Mouse (Mus musculus): Measurements from ENCODE around the gene Gm21972. TPM values are rescaled to one million over a fixed set of nuclear protein-coding genes. Genes with fewer than 3 reads are reported as not detected.
A peak's percentile ranks its signal among the peaks of the same experiment; 100 is the strongest.

The Gm21972 gene
- total and polyA plus RNA-seq, 2 experiments from 2014 or later: not detected

- Histone ChIP-seq H3K27me3 (ENCODE audit: control insufficient read depth, insufficient read depth, low read length) (no peaks in the 10 kb centered on the region), H3K4me1 (ENCODE audit: control insufficient read depth, insufficient read depth) (no peaks in the 10 kb centered on the region), H3K4me3 (ENCODE audit: low read depth, low read length) (no peak overlapping the region), H3K36me3 (replicated peaks; ENCODE audit: control insufficient read depth, insufficient read depth, low read length) (peaks cover 79% of the 10 kb centered on the region), H3K9ac (replicated peaks; ENCODE audit: low read depth, low read length) (no peak overlapping the region), H3K4me2 (ENCODE audit: low read depth, low read length) (no peak overlapping the region), H3K9me3 (replicated peaks; ENCODE audit: control insufficient read depth, low read length) (no peaks in the 10 kb centered on the region), H3K27ac (ENCODE audit: low read depth) (no peak overlapping the region)
- WGBS: 95% methylated on average over 2 of the region's 2 CpGs
- DNase-seq (ENCODE audit: low spot score) (no peak), ATAC-seq (ENCODE audit: insufficient read depth, low read depth) (no peak)
- no peak for TF ChIP-seq CTCF (IDR thresholded peaks at IDR 0.05; ENCODE audit: low read depth)
- no peak for TF ChIP-seq EP300 (IDR thresholded peaks at IDR 0.05; ENCODE audit: low read depth)
Measured at GRCm38 (mm10) chr1:86126036-86126435, 7.4 kb upstream of the Gm21972 start.

DNA sequence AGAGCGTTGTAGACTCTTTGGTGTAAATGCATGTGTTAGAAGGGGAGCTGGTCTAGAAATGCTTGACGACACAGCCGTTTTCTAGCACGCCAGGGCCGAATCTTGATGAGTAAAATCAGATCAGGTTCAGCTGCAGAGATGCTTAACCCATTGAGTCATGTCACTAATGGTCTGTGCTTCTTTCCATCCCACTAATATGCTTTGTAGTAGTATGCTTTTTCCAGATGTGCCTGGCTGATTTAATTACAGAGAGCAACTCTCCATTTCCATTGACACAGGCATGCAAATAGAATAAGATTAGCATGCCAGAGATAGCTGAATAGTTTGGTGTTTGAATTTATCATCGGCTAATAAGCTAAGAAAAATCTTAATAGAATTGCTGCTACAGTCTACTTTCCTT is 1.9 kb downstream of the Gm21972 start:
- TF ChIP-seq CTCF (IDR thresholded peaks at IDR 0.05; ENCODE audit: low read depth) (no peak), EP300 (IDR thresholded peaks at IDR 0.05; ENCODE audit: low read depth) (no peak)
- H3K9ac ChIP-seq (replicated peaks; ENCODE audit: low read depth, low read length): no peak overlapping the region
- ATAC-seq (ENCODE audit: insufficient read depth, low read depth) (no peak), DNase-seq (ENCODE audit: low spot score) (no peak)
- no peaks in the 10 kb centered on the region for H3K9me3 ChIP-seq (replicated peaks; ENCODE audit: control insufficient read depth, low read length)
- H3K4me2 ChIP-seq (ENCODE audit: low read depth, low read length): no peak overlapping the region
- no peak overlapping the region for H3K27ac ChIP-seq (ENCODE audit: low read depth)
- H3K27me3 ChIP-seq (ENCODE audit: control insufficient read depth, insufficient read depth, low read length): no peaks in the 10 kb centered on the region
- peaks cover 78% of the 10 kb centered on the region for H3K36me3 ChIP-seq (replicated peaks; ENCODE audit: control insufficient read depth, insufficient read depth, low read length)
- WGBS: 91% methylated on average over 6 of the region's 6 CpGs
- H3K4me1 ChIP-seq (ENCODE audit: control insufficient read depth, insufficient read depth): no peaks in the 10 kb centered on the region
- no peak overlapping the region for H3K4me3 ChIP-seq (ENCODE audit: low read depth, low read length)

GRCm38 (mm10) chr1:86141081-86141480 is 7.6 kb downstream of the Gm21972 start:
- Histone ChIP-seq H3K36me3 (replicated peaks; ENCODE audit: control insufficient read depth, insufficient read depth, low read length) (peaks cover 42% of the 10 kb centered on the region), H3K27ac (ENCODE audit: low read depth) (no peak overlapping the region), H3K4me2 (ENCODE audit: low read depth, low read length) (no peak overlapping the region), H3K4me1 (ENCODE audit: control insufficient read depth, insufficient read depth) (no peaks in the 10 kb centered on the region), H3K4me3 (ENCODE audit: low read depth, low read length) (no peak overlapping the region), H3K9ac (replicated peaks; ENCODE audit: low read depth, low read length) (no peak overlapping the region), H3K9me3 (replicated peaks; ENCODE audit: control insufficient read depth, low read length) (no peaks in the 10 kb centered on the region), H3K27me3 (ENCODE audit: control insufficient read depth, insufficient read depth, low read length) (no peaks in the 10 kb centered on the region)
- no peak for TF ChIP-seq CTCF (IDR thresholded peaks at IDR 0.05; ENCODE audit: low read depth)
- no peak for TF ChIP-seq EP300 (IDR thresholded peaks at IDR 0.05; ENCODE audit: low read depth)
- 71% methylated on average over 3 of the region's 3 CpGs for WGBS
- DNase-seq (ENCODE audit: low spot score) (no peak), ATAC-seq (ENCODE audit: insufficient read depth, low read depth) (no peak)

DNA sequence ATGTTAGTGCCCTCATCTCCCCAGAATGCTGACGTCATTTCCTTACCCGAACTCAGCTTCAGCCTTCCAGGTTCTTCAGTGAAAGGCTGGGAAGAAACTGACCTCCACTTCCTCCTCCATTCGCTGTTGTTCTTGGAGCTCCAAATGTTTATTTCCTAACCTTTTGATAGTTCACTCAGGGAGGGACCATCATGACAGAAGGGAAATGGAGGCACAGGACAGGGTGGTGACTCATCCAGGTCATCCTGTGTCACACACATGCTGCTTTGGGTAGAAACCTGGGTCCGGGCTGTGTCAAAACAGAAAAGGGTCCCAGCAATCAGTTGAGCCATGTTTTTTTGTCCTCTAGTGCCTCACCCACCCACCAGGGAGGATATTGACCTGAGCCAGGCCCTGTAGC is 9.7 kb downstream of the Gm21972 start:
- 59% methylated on average over 4 of the region's 4 CpGs for WGBS
- H3K27me3 ChIP-seq (ENCODE audit: control insufficient read depth, insufficient read depth, low read length): no peaks in the 10 kb centered on the region
- H3K9ac ChIP-seq (replicated peaks; ENCODE audit: low read depth, low read length): no peak overlapping the region
- no peaks in the 10 kb centered on the region for H3K9me3 ChIP-seq (replicated peaks; ENCODE audit: control insufficient read depth, low read length)
- ATAC-seq (ENCODE audit: insufficient read depth, low read depth) (peak; percentile 65), DNase-seq (ENCODE audit: low spot score) (peak; percentile 64)
- no peaks in the 10 kb centered on the region for H3K4me1 ChIP-seq (ENCODE audit: control insufficient read depth, insufficient read depth)
- H3K4me3 ChIP-seq (ENCODE audit: low read depth, low read length): no peak overlapping the region
- TF ChIP-seq CTCF (IDR thresholded peaks at IDR 0.05; ENCODE audit: low read depth) (no peak), EP300 (IDR thresholded peaks at IDR 0.05; ENCODE audit: low read depth) (no peak)
- peaks cover 25% of the 10 kb centered on the region for H3K36me3 ChIP-seq (replicated peaks; ENCODE audit: control insufficient read depth, insufficient read depth, low read length)
- H3K4me2 ChIP-seq (ENCODE audit: low read depth, low read length): no peak overlapping the region
- no peak overlapping the region for H3K27ac ChIP-seq (ENCODE audit: low read depth)

DNA sequence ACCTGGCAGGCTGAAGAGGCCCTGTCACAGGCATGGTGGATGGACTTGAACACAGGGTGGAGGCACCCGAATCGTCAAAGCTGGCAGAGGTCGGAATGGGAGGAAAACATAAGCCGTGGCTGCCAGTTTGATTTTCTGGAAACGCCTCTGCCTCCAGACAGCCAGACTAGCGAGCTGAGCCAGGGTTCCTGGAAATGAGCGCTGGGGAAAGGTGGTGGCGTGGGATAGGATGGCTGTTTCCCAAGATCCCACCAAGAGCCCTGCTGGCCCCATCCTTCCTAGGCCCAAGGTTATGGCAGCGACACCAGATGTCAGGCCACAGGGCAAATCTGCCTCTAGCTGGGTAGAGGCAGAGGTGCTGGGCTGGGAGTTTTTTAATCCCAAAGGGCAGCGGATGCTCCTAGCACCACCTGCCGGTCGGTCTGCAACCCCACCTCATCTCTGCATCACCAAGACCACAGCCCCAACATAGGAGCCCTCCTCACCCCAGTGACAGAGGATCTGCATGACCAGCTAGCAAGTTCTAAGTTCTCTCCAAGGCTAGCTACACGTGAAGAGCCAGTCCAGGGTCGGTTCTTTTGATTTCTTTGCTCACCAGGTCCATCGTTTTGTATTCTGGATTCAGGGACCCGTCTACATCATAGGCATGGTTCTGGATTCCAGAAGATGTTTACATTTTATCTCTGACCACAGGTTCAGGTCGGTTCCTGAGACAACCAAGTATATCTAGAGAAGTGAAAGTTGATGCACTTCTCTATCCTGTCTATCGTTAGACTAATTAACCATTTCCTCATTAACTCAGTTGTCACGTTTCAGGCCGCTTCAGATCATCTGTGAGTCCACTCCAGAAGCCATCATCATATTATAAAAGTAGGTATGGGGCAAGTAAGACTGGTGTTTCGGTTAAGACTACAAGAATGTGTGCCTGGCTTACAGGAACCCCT is 10.8 kb downstream of the Gm21972 start:
- ATAC-seq (ENCODE audit: insufficient read depth, low read depth): no peak
- Histone ChIP-seq H3K27ac (ENCODE audit: low read depth) (0 out of 2 replicates have a peak overlapping the region, but pooled peaks have one; percentile 41), H3K9ac (replicated peaks; ENCODE audit: low read depth, low read length) (no peak overlapping the region), H3K36me3 (replicated peaks; ENCODE audit: control insufficient read depth, insufficient read depth, low read length) (peaks cover 15% of the 10 kb centered on the region; the same call in 1 of the 2 replicates), H3K27me3 (ENCODE audit: control insufficient read depth, insufficient read depth, low read length) (no peaks in the 10 kb centered on the region), H3K4me3 (ENCODE audit: low read depth, low read length) (no peak overlapping the region), H3K4me1 (ENCODE audit: control insufficient read depth, insufficient read depth) (no peaks in the 10 kb centered on the region), H3K9me3 (replicated peaks; ENCODE audit: control insufficient read depth, low read length) (no peaks in the 10 kb centered on the region), H3K4me2 (ENCODE audit: low read depth, low read length) (no peak overlapping the region)
- 67% methylated on average over 21 of the region's 21 CpGs for WGBS
- TF ChIP-seq EP300 (IDR thresholded peaks at IDR 0.05; ENCODE audit: low read depth) (no peak), CTCF (IDR thresholded peaks at IDR 0.05; ENCODE audit: low read depth) (no peak)
- no peak for DNase-seq (ENCODE audit: low spot score)
